Comparison of ENCODE assay signal across 21 mouse cellular contexts in the genomic region with DNA sequence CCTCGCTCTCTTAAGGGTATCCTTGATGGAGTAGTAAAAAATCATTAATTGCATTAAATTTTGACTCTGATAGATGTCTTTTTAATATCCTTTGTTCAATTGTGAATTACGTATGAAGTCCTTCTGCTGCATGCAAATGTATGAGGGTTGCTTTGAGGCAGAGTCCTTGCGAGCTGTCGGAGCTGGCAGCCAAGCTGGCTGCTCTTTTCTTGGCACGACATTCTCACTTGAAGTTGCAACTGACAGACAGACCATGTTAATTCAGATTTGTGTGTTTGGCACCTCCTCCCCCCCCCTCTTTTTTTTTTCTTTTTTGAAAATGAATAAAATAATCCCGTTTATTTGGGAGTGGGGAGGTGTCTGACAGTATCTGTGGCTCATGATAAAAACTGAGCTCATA.
DNase-seq lines count a peak whose midpoint lies in the region; ATAC-seq lines count a peak whose summit lies in the region.
"Had no signal": no experiment of that assay in that cellular context is flagged by ENCODE, and none has a peak within 500 bp of the region (broad histone marks: within the 10 kb centered on the region; RNA-seq: fewer than 3 reads in every experiment).

No protein-coding gene starts in this region.

- no peaks in the 10 kb centered on the region for H3K9me3 ChIP-seq in hindbrain, embryonic 14.5 days (ENCODE audit: control insufficient read depth, low read length)
- H3K9me3 ChIP-seq in hindbrain, embryonic 13.5 days: no peaks in the 10 kb centered on the region
- H3K9me3 ChIP-seq in midbrain, embryonic 11.5 days (ENCODE audit: control insufficient read depth, low read length): no peaks in the 10 kb centered on the region
- H3K9me3 ChIP-seq in midbrain, embryonic 10.5 days (replicated peaks): no peaks in the 10 kb centered on the region
- H3K9me3 ChIP-seq: heart, embryonic 13.5 days; kidney, embryonic 15.5 days; neural tube, embryonic 15.5 days; stomach, embryonic 15.5 days had no signal

- no peak overlapping the region for H3K4me2 ChIP-seq in hindbrain, embryonic 14.5 days (replicated peaks)
- no peak overlapping the region for H3K4me2 ChIP-seq in hindbrain, embryonic 13.5 days
- H3K4me2 ChIP-seq in midbrain, embryonic 11.5 days: no peak overlapping the region
- H3K4me2 ChIP-seq: heart, embryonic 13.5 days; kidney, embryonic 15.5 days; neural tube, embryonic 15.5 days; stomach, embryonic 15.5 days had no signal

- no peak overlapping the region for H3K4me3 ChIP-seq in hindbrain, embryonic 14.5 days (replicated peaks; ENCODE audit: low read length)
- no peak overlapping the region for H3K4me3 ChIP-seq in hindbrain, embryonic 13.5 days
- H3K4me3 ChIP-seq in midbrain, embryonic 11.5 days (ENCODE audit: low read depth, low read length): no peak overlapping the region
- no peak overlapping the region for H3K4me3 ChIP-seq in midbrain, embryonic 10.5 days
- H3K4me3 ChIP-seq: heart, embryonic 13.5 days; kidney, embryonic 15.5 days; myocyte; neural tube, embryonic 15.5 days; stomach, embryonic 15.5 days had no signal

- H3K9ac ChIP-seq in hindbrain, embryonic 14.5 days: no peak overlapping the region
- no peak overlapping the region for H3K9ac ChIP-seq in hindbrain, embryonic 13.5 days
- H3K9ac ChIP-seq in midbrain, embryonic 11.5 days (ENCODE audit: low read length): no peak overlapping the region
- H3K9ac ChIP-seq: heart, embryonic 13.5 days; kidney, embryonic 15.5 days; neural tube, embryonic 15.5 days; stomach, embryonic 15.5 days had no signal

- H3K27me3 ChIP-seq in hindbrain, embryonic 14.5 days (ENCODE audit: control insufficient read depth, insufficient read depth, low read length): no peaks in the 10 kb centered on the region
- H3K27me3 ChIP-seq in hindbrain, embryonic 13.5 days: no peaks in the 10 kb centered on the region
- H3K27me3 ChIP-seq in midbrain, embryonic 11.5 days (ENCODE audit: control insufficient read depth, insufficient read depth, low read length): no peaks in the 10 kb centered on the region
- no peaks in the 10 kb centered on the region for H3K27me3 ChIP-seq in midbrain, embryonic 10.5 days (ENCODE audit: low read depth, poor library complexity, severe bottlenecking)
- H3K27me3 ChIP-seq: heart, embryonic 13.5 days; kidney, embryonic 15.5 days; neural tube, embryonic 15.5 days; stomach, embryonic 15.5 days had no signal

- H3K4me1 ChIP-seq in hindbrain, embryonic 14.5 days (replicated peaks; ENCODE audit: control insufficient read depth, insufficient read depth, low read length): peaks cover 9% of the 10 kb centered on the region; the same call in 1 of the 2 replicates
- peaks cover 14% of the 10 kb centered on the region for H3K4me1 ChIP-seq in hindbrain, embryonic 13.5 days (replicated peaks)
- no peaks in the 10 kb centered on the region for H3K4me1 ChIP-seq in midbrain, embryonic 11.5 days (ENCODE audit: control insufficient read depth, insufficient read depth, low read length)
- no peaks in the 10 kb centered on the region for H3K4me1 ChIP-seq in midbrain, embryonic 10.5 days
- H3K4me1 ChIP-seq: kidney, embryonic 15.5 days had no signal

- DNase-seq in adrenal gland, postnatal 10 days: peak; percentile 30
- no peak for DNase-seq in adrenal gland, adult 8-10 months
- DNase-seq in hindbrain, embryonic 14.5 days (ENCODE audit: low spot score): peak; percentile 59
- DNase-seq in midbrain, embryonic 11.5 days (ENCODE audit: low spot score, missing footprints): peak; percentile 49
- no peak for DNase-seq in midbrain, embryonic 10.5 days (ENCODE audit: low spot score)
- peak; percentile 30 for DNase-seq in right cerebral cortex, postnatal 4 days
- no peak for DNase-seq in cerebellum, adult 9-10 months
- DNase-seq: cerebellum, adult 9-11 months; embryo, embryonic 11 days; heart, adult 11 months; liver; lung, adult 18-20 months had no signal

- no peak for ATAC-seq in hindbrain, embryonic 14.5 days (ENCODE audit: low FRiP score)
- no peak for ATAC-seq in hindbrain, embryonic 13.5 days (ENCODE audit: low FRiP score)
- no peak for ATAC-seq in midbrain, embryonic 11.5 days (ENCODE audit: low FRiP score)
- ATAC-seq: CD4-positive, CD25-positive, alpha-beta regulatory T cell, adult 4 months; intestine, embryonic 16.5 days had no signal

- 42% methylated on average over 6 of the region's 6 CpGs for WGBS in hindbrain, embryonic 14.5 days
- WGBS in hindbrain, embryonic 13.5 days: 46% methylated on average over 6 of the region's 6 CpGs
- WGBS in midbrain, embryonic 11.5 days: 83% methylated on average over 6 of the region's 6 CpGs
- WGBS in midbrain, embryonic 10.5 days: 88% methylated on average over 6 of the region's 6 CpGs

- no peak overlapping the region for H3K27ac ChIP-seq in hindbrain, embryonic 14.5 days
- no peak overlapping the region for H3K27ac ChIP-seq in hindbrain, embryonic 13.5 days
- no peak overlapping the region for H3K27ac ChIP-seq in midbrain, embryonic 11.5 days (ENCODE audit: low read depth, low read length)
- H3K27ac ChIP-seq in midbrain, embryonic 10.5 days (replicated peaks): no peak overlapping the region
- H3K27ac ChIP-seq: heart, embryonic 13.5 days; kidney, embryonic 15.5 days; neural tube, embryonic 15.5 days; stomach, embryonic 15.5 days had no signal

- no peaks in the 10 kb centered on the region for H3K36me3 ChIP-seq in hindbrain, embryonic 14.5 days (replicated peaks; ENCODE audit: control insufficient read depth, insufficient read depth)
- no peaks in the 10 kb centered on the region for H3K36me3 ChIP-seq in hindbrain, embryonic 13.5 days
- H3K36me3 ChIP-seq in midbrain, embryonic 11.5 days (ENCODE audit: control insufficient read depth, insufficient read depth, low read length): no peaks in the 10 kb centered on the region
- H3K36me3 ChIP-seq in midbrain, embryonic 10.5 days: no peaks in the 10 kb centered on the region
- H3K36me3 ChIP-seq: G1E; heart, embryonic 13.5 days; kidney, embryonic 15.5 days; neural tube, embryonic 15.5 days; stomach, embryonic 15.5 days had no signal

Comparison
In these comparisons a context has a peak if more than half of its experiments do, and no peak if none do; other contexts are left out.
1. DNase-seq: peak in adrenal gland, postnatal 10 days (single experiment), hindbrain, embryonic 14.5 days (single experiment), midbrain, embryonic 11.5 days (single experiment) and right cerebral cortex, postnatal 4 days (single experiment); none in adrenal gland, adult 8-10 months (single experiment), midbrain, embryonic 10.5 days (single experiment) and cerebellum, adult 9-10 months (single experiment).